Mouse (Mus musculus) embryonic facial prominence, embryonic 14.5 days (tissue): ENCODE measurements around the gene Ska3. TPM values are rescaled to one million over a fixed set of nuclear protein-coding genes. Genes with fewer than 3 reads are reported as not detected.
"Not testable (repeated sequence)": the region's sequence is repeated elsewhere in the genome, so short reads cannot be mapped to it uniquely, and the experiment has no call there.

ENCODE experiments used
- ATAC-seq: fragments of 200-750 bp; cut with Nextera tagmentation; 2 replicates; pipeline ENCODE4 v1.8.0; 2017; ENCODE audit warnings: low read depth, moderate number of reproducible peaks, moderate TSS enrichment
- DNase-seq: peaks from one replicate; pipeline ENCODE4 v3.0.0-alpha.2; 2015; ENCODE audit warnings: low spot score
- H3K27ac ChIP-seq: fragments of 300-500 bp; sonication (generic); replicated peaks from 2 replicates; pipeline ENCODE4 v1.5.1; 2014; ENCODE audit warnings: low read depth, mild to moderate bottlenecking, low read length, moderate library complexity
- H3K27me3 ChIP-seq: fragments of 300-500 bp; sonication (generic); replicated peaks from 2 replicates; pipeline ENCODE4 v1.6.1; 2014; ENCODE audit warnings: low read length; ENCODE audit not compliant: control insufficient read depth, insufficient read depth
- H3K36me3 ChIP-seq: fragments of 300-500 bp; sonication (generic); 2 replicates; pipeline ENCODE4 v1.6.1; 2014; ENCODE audit warnings: low read length, mixed read lengths; ENCODE audit not compliant: control insufficient read depth, insufficient read depth
- H3K4me1 ChIP-seq: fragments of 300-500 bp; sonication (generic); 2 replicates; pipeline ENCODE4 v1.6.1; 2014; ENCODE audit warnings: antibody characterized with exemption, low read length; ENCODE audit not compliant: control insufficient read depth, insufficient read depth
- H3K4me2 ChIP-seq: fragments of 300-500 bp; sonication (generic); 2 replicates; pipeline ENCODE4 v1.6.1; 2014; ENCODE audit warnings: low read depth, mild to moderate bottlenecking, low read length, moderate library complexity, mixed read lengths
- H3K4me3 ChIP-seq: fragments of 300-500 bp; sonication (generic); 2 replicates; pipeline ENCODE4 v1.5.1; 2014; ENCODE audit warnings: low read depth, mild to moderate bottlenecking, low read length
- H3K9ac ChIP-seq: fragments of 300-500 bp; sonication (generic); 2 replicates; pipeline ENCODE4 v1.6.1; 2014; ENCODE audit warnings: low read depth, mild to moderate bottlenecking, low read length, moderate library complexity, mixed read lengths
- H3K9me3 ChIP-seq: fragments of 300-500 bp; sonication (generic); 2 replicates; pipeline ENCODE4 v1.6.1; 2016; ENCODE audit warnings: low read length; ENCODE audit not compliant: control insufficient read depth
- WGBS: fragments of 180-500 bp; shearing (Covaris S2); extraction: QIAGEN DNeasy Blood & Tissue Kit; methylation state at CpG from one replicate; pipeline ENCODE4 v1.1.7; 2014; 5-methylcytosine and 5-hydroxymethylcytosine counted together
- polyA plus RNA-seq: library from polyadenylated mRNA; unstranded; fragments of >200 nt; fragmentation: Nextera tagmentation; extraction: Ambion mirVana; gene quantifications from 2 replicates; pipeline ENCODE4 v1.2.1, GENCODE M21; 2014

Ska3 gene
- polyA plus RNA-seq, 1 experiment from 2014 or later = 15.3 TPM

GRCm38 (mm10) chr14:57852961-57853360 lies 27.0 kb upstream of the Ska3 start:
- no peak overlapping the region for H3K9ac ChIP-seq
- no peaks in the 10 kb centered on the region for H3K27me3 ChIP-seq
- H3K4me3 ChIP-seq = no peak overlapping the region
- H3K27ac ChIP-seq = no peak overlapping the region
- H3K9me3 ChIP-seq = no peaks in the 10 kb centered on the region
- peaks cover 62% of the 10 kb centered on the region for H3K36me3 ChIP-seq
- DNase-seq (no peak), ATAC-seq (no peak)
- no peaks in the 10 kb centered on the region for H3K4me1 ChIP-seq
- WGBS = 90% methylated on average over 2 of the region's 2 CpGs
- H3K4me2 ChIP-seq = no peak overlapping the region

- no peak overlapping the region for H3K4me3 ChIP-seq
- no peaks in the 10 kb centered on the region for H3K4me1 ChIP-seq
- ATAC-seq (no peak), DNase-seq (no peak)
- no peaks in the 10 kb centered on the region for H3K27me3 ChIP-seq
- no peak overlapping the region for H3K27ac ChIP-seq
- H3K9me3 ChIP-seq = no peaks in the 10 kb centered on the region
- WGBS = 84% methylated on average over 3 of the region's 3 CpGs
- no peak overlapping the region for H3K9ac ChIP-seq
- H3K36me3 ChIP-seq = peaks cover 59% of the 10 kb centered on the region
- no peak overlapping the region for H3K4me2 ChIP-seq
Measured at GRCm38 (mm10) chr14:57850330-57850729, 24.3 kb upstream of the Ska3 start.

- Histone ChIP-seq H3K27me3 (no peaks in the 10 kb centered on the region), H3K4me2 (no peak overlapping the region), H3K4me1 (no peaks in the 10 kb centered on the region), H3K36me3 (peaks cover 71% of the 10 kb centered on the region), H3K9me3 (no peaks in the 10 kb centered on the region), H3K27ac (no peak overlapping the region), H3K9ac (no peak overlapping the region), H3K4me3 (no peak overlapping the region)
- no peak for ATAC-seq
- DNase-seq = no peak
- WGBS = 91% methylated on average over 2 of the region's 2 CpGs
Measured at GRCm38 (mm10) chr14:57848646-57849045, 22.7 kb upstream of the Ska3 start.

GRCm38 (mm10) chr14:57848061-57848460 lies 22.1 kb upstream of the Ska3 start:
- H3K36me3 ChIP-seq = peaks cover 65% of the 10 kb centered on the region
- ATAC-seq, H3K9ac ChIP-seq, H3K27me3 ChIP-seq, H3K4me2 ChIP-seq, H3K9me3 ChIP-seq, H3K27ac ChIP-seq, DNase-seq, H3K4me3 ChIP-seq, H3K4me1 ChIP-seq: not testable (repeated sequence)
- 84% methylated on average over 5 of the region's 5 CpGs for WGBS

GRCm38 (mm10) chr14:57844535-57844934 lies 18.6 kb upstream of the Ska3 start:
- Histone ChIP-seq H3K4me3 (no peak overlapping the region), H3K4me2 (no peak overlapping the region), H3K27me3 (no peaks in the 10 kb centered on the region), H3K9ac (no peak overlapping the region), H3K36me3 (peaks cover 61% of the 10 kb centered on the region), H3K9me3 (no peaks in the 10 kb centered on the region), H3K4me1 (no peaks in the 10 kb centered on the region), H3K27ac (no peak overlapping the region)
- no peak for DNase-seq
- 85% methylated on average over 3 of the region's 3 CpGs for WGBS
- ATAC-seq = no peak

GRCm38 (mm10) chr14:57835157-57835556 lies 9.2 kb upstream of the Ska3 start:
- Histone ChIP-seq H3K9me3 (no peaks in the 10 kb centered on the region), H3K4me1 (no peaks in the 10 kb centered on the region), H3K4me3 (no peak overlapping the region), H3K27me3 (no peaks in the 10 kb centered on the region), H3K9ac (no peak overlapping the region), H3K4me2 (no peak overlapping the region), H3K27ac (no peak overlapping the region), H3K36me3 (peaks cover 55% of the 10 kb centered on the region)
- DNase-seq = no peak
- 94% methylated on average over 10 of the region's 10 CpGs for WGBS
- ATAC-seq = no peak

- Histone ChIP-seq H3K9ac (no peak overlapping the region), H3K36me3 (peaks cover 44% of the 10 kb centered on the region), H3K27ac (no peak overlapping the region), H3K27me3 (no peaks in the 10 kb centered on the region), H3K4me3 (no peak overlapping the region), H3K4me2 (no peak overlapping the region), H3K4me1 (no peaks in the 10 kb centered on the region), H3K9me3 (no peaks in the 10 kb centered on the region)
- 94% methylated on average over 2 of the region's 2 CpGs for WGBS
- DNase-seq (no peak), ATAC-seq (no peak)
Measured at GRCm38 (mm10) chr14:57833526-57833925, 7.5 kb upstream of the Ska3 start.

- Histone ChIP-seq H3K36me3 (peaks cover 7% of the 10 kb centered on the region; the same call in 1 of the 2 replicates), H3K9me3 (no peaks in the 10 kb centered on the region), H3K9ac (peak overlapping the region; percentile 89), H3K4me1 (peaks cover 9% of the 10 kb centered on the region), H3K27me3 (no peaks in the 10 kb centered on the region), H3K27ac (no peak overlapping the region), H3K4me2 (peak overlapping the region; percentile 63), H3K4me3 (peak overlapping the region; percentile 70)
- no peak for DNase-seq
- no peak for ATAC-seq
- 71% methylated on average over 1 of the region's 1 CpGs for WGBS
Measured at GRCm38 (mm10) chr14:57827284-57827683, 1.3 kb upstream of the Ska3 start.

GRCm38 (mm10) chr14:57820839-57821238 lies 5.1 kb downstream of the Ska3 start:
- Histone ChIP-seq H3K27me3 (no peaks in the 10 kb centered on the region), H3K4me3 (no peak overlapping the region), H3K4me2 (no peak overlapping the region), H3K27ac (no peak overlapping the region), H3K9ac (no peak overlapping the region), H3K9me3 (no peaks in the 10 kb centered on the region), H3K36me3 (peaks cover 64% of the 10 kb centered on the region), H3K4me1 (0 out of 2 replicates have a peak, but pooled peaks cover 3% of the 10 kb centered on the region)
- 69% methylated on average over 4 of the region's 4 CpGs for WGBS
- ATAC-seq = no peak
- DNase-seq = no peak
